Mouse (Mus musculus) erythroblast, embryonic 14.5 days (primary cell): ENCODE data around the gene Diexf.

ENCODE experiments used
- GATA1 ChIP-seq: IDR thresholded peaks from 2 replicates; pipeline ENCODE4 v1.6.1; 2012; ENCODE audit warnings: low read length, inconsistent platforms, mixed read lengths
- TAL1 ChIP-seq: IDR thresholded peaks from 3 replicates; pipeline ENCODE4 v1.6.1; 2012; ENCODE audit warnings: low read length, inconsistent platforms, mixed read lengths

- TF ChIP-seq TAL1: no peak
- TF ChIP-seq GATA1: no peak
These were observed 15.0 kb upstream of the Diexf start for GRCm38 (mm10) chr1:193145101-193145500.
